Mouse (Mus musculus) urinary bladder, postnatal 10 days (tissue): ENCODE data around the gene Fcrlb.

Experiments
- DNase-seq: peaks from one replicate; pipeline ENCODE4 v3.0.0; 2022; ENCODE audit warnings: low spot score

Fcrlb gene

DNA sequence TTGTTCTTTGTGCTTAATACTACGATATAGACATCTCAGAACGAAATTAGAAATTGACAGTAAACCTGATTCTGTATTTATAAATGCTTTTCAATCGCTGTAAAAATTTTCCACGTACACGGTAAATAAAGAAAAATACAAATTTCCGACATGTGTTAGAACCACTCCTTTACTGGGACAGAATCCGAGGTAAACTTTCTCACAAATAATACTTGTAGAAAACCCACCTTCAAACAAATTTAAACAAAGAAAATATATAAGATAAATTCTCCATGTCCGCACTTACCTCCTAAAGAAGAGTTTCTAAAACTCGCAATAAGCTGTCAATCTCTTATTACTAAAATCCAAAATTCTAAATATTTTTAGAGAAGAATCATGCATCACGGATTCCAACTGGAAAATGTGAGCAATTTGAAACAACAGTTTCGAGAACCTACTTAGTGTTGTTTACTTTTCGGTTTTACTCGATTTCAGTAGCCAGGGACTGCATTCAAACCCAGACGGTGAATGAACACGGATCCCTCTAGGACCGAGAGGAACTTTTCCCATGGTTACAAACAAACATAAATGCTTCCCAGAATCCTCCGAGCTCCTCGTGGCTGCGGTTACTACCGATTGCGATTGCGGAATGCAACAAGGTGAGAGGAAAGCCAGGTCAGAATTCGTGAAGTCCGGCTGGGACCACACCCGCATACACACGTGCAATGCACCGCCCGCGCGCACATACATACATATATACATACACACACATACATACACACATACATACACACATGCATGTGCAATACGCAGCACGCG is 44.4 kb downstream of the Fcrlb start:
- no peak for DNase-seq

DNA sequence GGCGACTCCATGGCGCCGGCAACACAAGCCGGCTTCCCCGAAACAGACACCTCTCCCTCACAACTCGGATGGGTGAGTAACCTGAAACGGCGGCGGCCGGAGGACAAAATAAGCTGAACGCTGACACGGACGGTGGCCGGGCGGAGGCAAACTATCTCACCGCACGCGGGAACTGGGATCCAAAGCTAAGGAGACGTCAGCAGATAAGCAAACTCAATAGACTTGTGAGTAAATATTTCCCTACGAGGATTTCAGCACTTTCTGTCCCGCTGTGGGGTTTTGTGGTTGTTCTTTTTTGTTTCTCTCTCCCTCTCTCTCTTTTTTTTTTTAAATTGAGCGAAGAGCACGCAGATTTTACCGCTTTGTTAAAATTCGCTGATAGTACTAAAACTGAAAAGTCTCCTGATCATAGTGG is 45.0 kb downstream of the Fcrlb start, which contains the start of gene Atf6:
Gene Atf6, minus strand, starts transcription at position 81 of the 415 bp plus-strand sequence.
- DNase-seq = peak; percentile 93

DNA sequence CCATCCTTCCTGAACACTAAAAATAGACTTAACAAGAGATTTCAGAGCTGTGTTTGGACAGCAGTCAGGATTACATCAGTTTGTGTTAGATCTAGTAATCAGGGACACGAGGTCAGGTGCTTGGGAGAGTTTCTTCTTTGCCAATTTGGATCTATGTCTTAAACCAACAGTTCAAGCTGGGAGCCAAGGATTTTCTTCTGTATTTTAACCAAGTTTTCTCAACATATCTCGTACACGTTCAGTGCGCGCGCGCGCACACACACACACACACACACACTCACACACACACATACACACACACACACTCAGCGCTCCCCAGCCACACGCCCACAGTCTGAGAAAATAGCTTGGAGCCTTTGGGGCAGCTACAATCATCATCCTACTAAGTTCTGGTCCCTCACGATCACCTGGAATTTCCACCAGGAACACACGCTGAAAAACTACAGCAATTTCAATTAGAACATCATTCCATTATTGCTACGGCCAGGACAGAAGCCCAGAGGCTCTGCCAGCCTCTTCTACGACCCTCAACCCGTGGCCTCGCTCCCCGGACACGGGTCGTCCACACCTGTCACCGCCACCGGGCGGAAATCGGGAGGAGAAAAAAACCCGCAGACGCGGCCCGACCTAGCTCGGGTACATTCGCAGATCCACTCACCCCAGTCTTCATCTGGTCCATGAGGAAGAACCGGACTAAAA is 45.6 kb downstream of the Fcrlb start:
- no peak for DNase-seq

DNA sequence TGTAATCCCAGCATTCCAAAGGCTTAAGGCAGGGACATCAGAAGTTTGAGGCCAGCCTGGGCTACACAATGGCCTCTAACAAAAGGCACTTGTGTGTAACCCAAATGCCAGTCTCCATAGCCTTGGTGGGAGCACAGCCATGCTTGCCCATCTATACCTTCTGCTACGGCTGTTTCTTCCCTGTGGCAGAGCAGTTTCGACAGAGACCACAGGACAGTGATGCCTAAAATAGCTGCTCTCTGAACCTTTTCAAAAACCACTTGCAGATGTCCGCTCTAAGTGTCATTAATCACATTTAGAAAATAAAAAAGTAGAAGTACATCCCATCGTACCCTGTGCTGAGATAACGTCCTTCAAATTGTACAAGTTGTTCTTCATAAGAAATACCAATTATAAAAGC is 47.3 kb downstream of the Fcrlb start:
- DNase-seq = no peak

DNA sequence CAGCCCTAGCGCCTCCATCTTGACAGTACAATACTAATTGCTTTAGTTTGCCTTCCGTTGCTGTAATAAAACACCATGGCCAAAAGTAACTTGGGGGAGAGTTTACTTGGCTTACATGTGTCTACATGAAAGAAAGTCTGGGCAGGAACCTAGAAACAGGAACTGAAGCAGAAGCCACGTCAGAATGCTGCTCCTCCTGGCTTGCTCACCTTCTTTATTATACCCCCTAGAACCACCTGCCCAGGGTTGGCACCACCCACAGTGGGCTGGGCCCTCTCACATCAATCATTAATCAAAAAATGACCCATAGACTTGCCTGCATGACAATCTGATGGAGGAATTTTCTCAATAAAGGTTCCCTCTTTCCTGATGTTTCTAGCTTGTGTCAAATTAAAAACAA is 48.0 kb downstream of the Fcrlb start:
- no peak for DNase-seq

DNA sequence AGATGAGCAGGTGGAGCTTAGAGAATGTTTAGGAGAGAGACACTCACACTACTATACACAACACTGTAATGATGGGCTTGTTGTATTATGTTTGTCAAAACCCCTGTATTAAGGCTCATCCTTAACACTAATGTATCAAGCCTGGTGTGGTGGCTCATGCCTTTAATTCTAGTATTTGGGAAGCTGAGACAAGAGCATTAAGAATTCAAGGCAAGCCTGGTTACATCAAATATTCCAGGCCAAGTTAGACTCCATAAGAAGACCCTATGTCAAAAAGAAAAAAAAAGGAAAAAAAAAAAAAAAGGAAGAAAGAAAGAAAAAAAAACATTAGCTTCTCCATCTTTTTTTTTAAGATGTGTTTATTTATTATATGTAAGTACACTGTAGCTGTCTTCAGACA is 48.5 kb downstream of the Fcrlb start:
- DNase-seq = no peak

DNA sequence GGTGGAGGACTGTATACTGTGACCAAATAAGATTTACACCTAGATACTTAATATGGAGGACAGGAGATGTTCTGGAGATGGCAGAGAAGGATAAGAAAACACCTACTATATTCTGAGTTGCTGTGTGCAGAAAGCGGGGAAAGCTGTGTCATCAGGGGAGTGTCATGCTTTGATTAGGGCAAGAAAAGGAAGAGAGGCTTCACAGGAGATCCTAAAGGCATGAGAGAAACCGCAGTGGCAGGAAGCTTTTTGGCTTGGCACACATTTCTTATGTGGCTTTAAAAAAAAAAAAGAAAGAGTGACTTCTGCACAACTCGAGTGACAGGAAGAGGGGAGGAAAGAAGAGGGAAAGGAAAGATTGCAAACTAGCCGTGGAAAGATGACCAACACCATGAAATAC is 49.7 kb downstream of the Fcrlb start:
- DNase-seq = no peak

DNA sequence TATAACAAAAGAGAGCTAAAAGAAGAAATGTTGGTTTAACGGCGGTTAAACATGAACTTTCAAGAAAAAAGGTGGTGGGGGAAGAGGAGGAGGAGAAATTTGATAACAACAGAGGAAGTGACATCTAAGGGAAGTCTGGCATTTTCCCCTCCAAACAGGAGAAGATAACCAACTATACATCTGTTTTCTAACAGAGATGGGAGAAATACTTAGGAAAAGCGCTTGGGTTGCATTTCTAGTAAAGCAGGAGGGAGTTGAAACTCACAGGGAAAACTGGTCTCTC is 50.4 kb downstream of the Fcrlb start:
- DNase-seq = no peak

DNA sequence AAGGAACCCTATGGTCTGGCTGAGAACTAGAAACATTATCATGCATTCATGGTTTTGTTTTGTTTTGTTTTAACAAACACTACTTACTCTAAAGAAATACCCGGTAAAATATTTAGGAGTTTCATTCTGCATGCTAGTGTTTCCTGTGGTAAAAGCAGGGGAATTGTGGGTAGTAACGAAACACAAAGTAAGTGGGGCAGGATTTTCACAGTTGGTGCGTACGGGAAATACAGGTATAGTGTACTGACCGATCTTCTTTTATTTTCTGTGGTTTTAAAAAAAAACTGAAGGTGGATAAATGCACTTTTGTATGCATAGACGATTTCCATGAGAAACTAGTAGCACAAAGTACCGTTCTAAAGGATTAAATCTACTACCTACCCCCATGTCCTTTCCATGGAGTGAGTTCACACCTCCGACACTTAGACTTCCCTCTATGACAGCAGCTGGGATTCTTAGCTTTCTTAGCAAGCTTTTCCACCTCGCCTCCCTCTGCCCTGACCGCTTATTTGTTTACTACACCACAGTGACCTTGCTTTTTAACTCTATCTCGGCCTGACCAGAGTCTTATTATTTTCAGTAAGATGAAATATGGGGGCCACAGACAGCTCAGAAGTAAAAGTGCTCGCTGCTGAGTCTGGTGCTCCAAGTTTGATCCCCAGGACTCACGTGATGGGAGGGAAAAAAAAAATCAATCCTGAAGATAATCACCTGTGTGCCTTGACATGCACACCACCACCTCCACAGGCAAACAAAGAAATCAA is 50.9 kb downstream of the Fcrlb start:
- DNase-seq = no peak

DNA sequence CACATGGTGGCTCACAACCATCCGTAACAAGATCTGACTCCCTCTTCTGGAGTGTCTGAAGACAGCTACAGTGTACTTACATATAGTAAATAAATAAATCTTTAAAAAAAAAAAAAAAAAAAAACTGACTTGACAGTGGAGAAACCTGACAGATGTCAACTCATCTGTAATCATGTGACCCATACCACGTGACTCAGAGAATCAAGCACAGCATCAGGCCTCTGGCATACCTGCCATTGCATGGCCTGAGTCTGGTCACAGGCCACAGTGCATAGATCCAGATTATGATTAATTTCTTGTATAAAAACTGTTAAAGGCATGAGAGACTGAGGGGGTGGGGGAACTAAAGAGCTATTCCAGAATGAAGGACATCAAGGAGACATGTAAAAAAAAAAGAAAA is 53.9 kb downstream of the Fcrlb start:
- no peak for DNase-seq

DNA sequence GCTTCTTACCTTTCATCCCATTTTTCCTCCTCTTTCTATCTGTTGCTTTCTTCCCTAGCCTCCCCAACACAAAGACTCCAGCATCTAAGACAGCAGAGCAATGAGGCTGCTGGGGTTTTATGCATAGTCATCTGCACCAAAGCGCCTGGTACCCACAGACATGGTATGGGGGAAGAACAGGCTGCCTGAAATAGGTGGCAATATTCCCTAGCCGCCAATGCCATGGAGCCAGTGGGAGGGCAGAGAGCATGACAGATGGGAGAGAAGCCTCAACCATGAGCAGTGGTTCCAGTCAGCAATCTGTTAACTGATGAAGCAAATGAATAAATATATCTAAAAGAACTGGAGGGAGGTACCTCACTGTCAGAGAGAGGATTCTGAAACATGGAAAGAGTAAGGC is 55.4 kb downstream of the Fcrlb start:
- DNase-seq = no peak
